Mouse (Mus musculus) granulocyte monocyte progenitor cell, adult 5-6 weeks (primary cell): ENCODE data around the gene Bdh1. TPM values are rescaled to one million over a fixed set of nuclear protein-coding genes. Genes with fewer than 3 reads are reported as not detected.
A peak's percentile ranks its signal among the peaks of the same experiment; 100 is the strongest.

Experiments
- ATAC-seq: replicated peaks from 2 replicates; pipeline ENCODE4 v1.8.0; 2016; ENCODE audit warnings: mild to moderate bottlenecking, moderate TSS enrichment, inconsistent platforms; ENCODE audit not compliant: poor library complexity, severe bottlenecking
- total RNA-seq, 2 experiments: library from RNA; stranded (forward) in 1 of 2; stranded (reverse) in 1 of 2; fragments of 200-712, 200-1000 nt in 1 of 2; fragments of >200 nt in 1 of 2; fragmentation: Nextera tagmentation in 1 of 2; gene quantifications; 2 replicates each; pipeline ENCODE4 v1.2.3; 2014 to 2017

Gene Bdh1
- total RNA-seq, 2 experiments from 2014 or later: 0.56 to 2.9 TPM

GRCm38 (mm10) chr16:31499021-31499420 is 76.9 kb downstream of the Bdh1 start:
- no peak for ATAC-seq

DNA sequence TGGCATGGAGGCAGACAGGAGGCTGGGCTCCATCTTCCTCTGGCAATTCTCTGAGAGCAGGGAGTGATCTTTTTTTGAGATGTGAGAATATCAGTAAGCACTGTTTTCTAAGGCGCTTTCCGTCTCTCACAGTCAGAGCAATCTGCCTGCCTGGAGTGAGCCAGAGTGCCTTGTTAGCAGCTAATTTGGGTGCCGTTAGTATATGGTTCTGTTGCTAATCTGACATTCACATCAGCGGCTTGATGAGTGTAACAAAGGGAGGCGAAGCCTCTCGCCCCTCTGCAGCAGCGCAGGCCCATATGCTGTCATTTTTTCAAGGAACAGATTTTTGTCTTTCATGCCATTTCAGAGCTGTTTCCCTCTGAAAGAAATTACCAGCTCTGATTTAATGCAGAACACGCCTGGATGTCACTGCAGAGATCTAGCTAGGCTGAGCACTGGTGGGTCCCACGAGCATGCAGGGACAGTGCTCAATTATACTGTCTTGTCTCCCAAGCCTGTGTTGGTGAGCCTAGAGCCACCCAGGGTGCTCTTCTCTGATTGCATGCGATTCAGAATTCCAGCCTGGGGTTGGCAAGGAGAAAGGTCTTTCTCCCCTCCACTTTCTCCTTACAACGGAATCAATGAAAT is 77.7 kb downstream of the Bdh1 start:
- no peak for ATAC-seq

- no peak for ATAC-seq
Measured at GRCm38 (mm10) chr16:31500532-31500931, 78.5 kb downstream of the Bdh1 start.

- no peak for ATAC-seq
Measured at GRCm38 (mm10) chr16:31500969-31501750, 79.1 kb downstream of the Bdh1 start.

DNA sequence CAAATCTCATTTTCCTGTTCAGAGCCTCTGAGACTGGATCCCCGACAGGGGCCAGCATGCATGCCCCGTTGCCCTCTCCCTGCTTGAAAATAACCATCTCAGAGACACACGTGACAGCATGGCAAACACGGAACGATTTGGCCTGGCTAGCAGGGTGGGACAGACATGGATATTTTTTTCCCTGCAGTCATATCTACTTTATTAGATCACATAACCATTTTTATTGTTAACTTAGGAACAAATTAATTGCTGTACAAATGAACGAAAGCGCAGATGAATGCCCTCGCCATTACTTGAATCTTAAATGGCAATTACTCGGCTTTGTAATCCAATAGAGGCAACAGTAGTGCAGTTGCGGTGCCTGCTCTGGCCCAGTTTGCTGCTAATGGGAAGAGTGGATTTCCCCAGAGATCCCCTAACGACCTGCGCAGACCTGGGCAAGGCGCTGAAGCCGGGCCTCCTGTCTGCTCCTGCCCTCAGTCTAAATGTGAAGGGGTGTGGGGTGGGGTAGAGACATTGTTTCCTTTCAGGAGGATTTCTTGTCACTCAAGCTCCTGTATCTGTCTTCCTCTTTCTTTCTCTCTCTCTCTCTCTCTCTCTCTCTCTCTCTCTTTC is 79.8 kb downstream of the Bdh1 start:
- no peak for ATAC-seq

GRCm38 (mm10) chr16:31506665-31507456 is 84.8 kb downstream of the Bdh1 start:
- ATAC-seq: peak; percentile 77

DNA sequence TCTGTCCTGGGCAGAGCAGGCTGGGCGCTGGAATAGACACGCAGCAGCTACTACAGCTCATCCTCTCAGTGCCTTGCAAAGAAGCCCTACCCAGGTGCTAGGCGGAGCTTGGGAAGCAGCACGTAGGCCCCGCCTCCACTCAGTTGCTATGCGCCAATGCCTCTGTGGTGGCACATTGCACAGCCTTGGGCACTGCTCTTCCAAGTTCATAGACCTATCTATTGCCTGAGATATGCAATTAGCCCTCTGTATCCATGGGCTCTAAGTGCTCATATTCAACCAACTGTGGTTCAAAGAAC is 85.3 kb downstream of the Bdh1 start:
- peak; percentile 43 for ATAC-seq

- ATAC-seq: peak; percentile 52
Measured at GRCm38 (mm10) chr16:31507794-31508526, 85.9 kb downstream of the Bdh1 start.

Other genes starting within 250 kb of the Bdh1 start
- gene Acap2, start 221.0 kb upstream of the Bdh1 start, total RNA-seq (2014; fragmentation: Nextera tagmentation): 22.0 and 23.9 TPM in 2 replicates
- 38.1 and 41.7 TPM in 2 replicates for gene Acap2, start 221.0 kb upstream of the Bdh1 start, total RNA-seq (2017)
- 34.2 and 38.9 TPM in 2 replicates for gene Ppp1r2, start 147.0 kb upstream of the Bdh1 start, total RNA-seq (2014; fragmentation: Nextera tagmentation)
- gene Ppp1r2, start 147.0 kb upstream of the Bdh1 start, total RNA-seq (2017): 56.4 and 57.4 TPM in 2 replicates
- not detected in 2 replicates for gene Apod, start 107.5 kb upstream of the Bdh1 start, total RNA-seq (2014; fragmentation: Nextera tagmentation)
- gene Apod, start 107.5 kb upstream of the Bdh1 start, total RNA-seq (2017): not detected in 2 replicates
- 24.6 and 45.6 TPM in 2 replicates for gene Dlg1, start 241.2 kb downstream of the Bdh1 start, total RNA-seq (2014; fragmentation: Nextera tagmentation)
- gene Dlg1, start 241.2 kb downstream of the Bdh1 start, total RNA-seq (2017): 36.9 and 45.4 TPM in 2 replicates